Mouse (Mus musculus): Measurements from ENCODE around the gene Gm5294. TPM values are rescaled to one million over a fixed set of nuclear protein-coding genes. Genes with fewer than 3 reads are reported as not detected.
A peak's percentile ranks its signal among the peaks of the same experiment; 100 is the strongest.

Gene Gm5294
- polyA plus RNA-seq, 2 experiments, result not detected

- H3K36me3 ChIP-seq (ENCODE audit: control insufficient read depth, insufficient read depth, low read length), result no peaks in the 10 kb centered on the region
- no peak overlapping the region for H3K4me2 ChIP-seq (replicated peaks; ENCODE audit: low read depth, low read length, severe bottlenecking)
- H3K9ac ChIP-seq (ENCODE audit: low read depth, low read length, severe bottlenecking), result no peak overlapping the region
- no peaks in the 10 kb centered on the region for H3K9me3 ChIP-seq (ENCODE audit: control insufficient read depth, low read length)
- no peak overlapping the region for H3K27ac ChIP-seq (replicated peaks; ENCODE audit: low read depth, low read length)
- DNase-seq (ENCODE audit: low spot score), result no peak
- no peaks in the 10 kb centered on the region for H3K27me3 ChIP-seq (ENCODE audit: control insufficient read depth, insufficient read depth, low read length)
- 16% methylated on average over 4 of the region's 4 CpGs for WGBS
- H3K4me3 ChIP-seq (replicated peaks; ENCODE audit: low read length), result no peak overlapping the region
- no peaks in the 10 kb centered on the region for H3K4me1 ChIP-seq (ENCODE audit: control insufficient read depth, insufficient read depth, low read length)
- TF ChIP-seq POLR2A (IDR thresholded peaks at IDR 0.05; ENCODE audit: borderline replicate concordance, extremely low read depth, insufficient read depth, insufficient read length), result no peak
- no peak for ATAC-seq (ENCODE audit: low FRiP score, low read depth)
Measured at GRCm38 (mm10) chr5:138846506-138846905, 26.6 kb downstream of the Gm5294 start.

DNA sequence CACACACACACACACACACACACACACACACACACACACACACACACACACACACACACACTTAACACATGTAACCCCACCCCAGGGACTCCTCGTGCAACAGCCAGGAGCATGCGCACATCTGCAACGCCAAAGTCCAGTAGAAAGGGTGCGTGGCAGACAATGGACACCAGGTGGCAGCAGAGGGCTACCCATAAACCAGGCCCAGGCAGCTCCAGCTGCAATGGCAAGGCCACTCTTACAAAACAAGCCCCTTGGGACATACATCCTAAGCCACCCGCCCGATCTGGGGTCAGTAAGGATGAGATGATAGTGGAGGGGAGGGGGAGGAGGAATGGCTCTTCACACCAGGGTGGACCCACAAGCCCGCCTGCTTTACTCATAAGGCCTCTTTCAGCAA is 28.2 kb downstream of the Gm5294 start:
- peak; percentile 88 for DNase-seq (ENCODE audit: low spot score)
- no peaks in the 10 kb centered on the region for H3K9me3 ChIP-seq (ENCODE audit: control insufficient read depth, low read length)
- no peak overlapping the region for H3K4me2 ChIP-seq (replicated peaks; ENCODE audit: low read depth, low read length, severe bottlenecking)
- H3K4me1 ChIP-seq (ENCODE audit: control insufficient read depth, insufficient read depth, low read length), result no peaks in the 10 kb centered on the region
- no peak overlapping the region for H3K4me3 ChIP-seq (replicated peaks; ENCODE audit: low read length)
- no peaks in the 10 kb centered on the region for H3K36me3 ChIP-seq (ENCODE audit: control insufficient read depth, insufficient read depth, low read length)
- 8% methylated on average over 7 of the region's 7 CpGs for WGBS
- H3K27me3 ChIP-seq (ENCODE audit: control insufficient read depth, insufficient read depth, low read length), result no peaks in the 10 kb centered on the region
- peak; percentile 78 for ATAC-seq (ENCODE audit: low FRiP score, low read depth)
- no peak overlapping the region for H3K27ac ChIP-seq (replicated peaks; ENCODE audit: low read depth, low read length)
- TF ChIP-seq POLR2A (IDR thresholded peaks at IDR 0.05; ENCODE audit: borderline replicate concordance, extremely low read depth, insufficient read depth, insufficient read length), result no peak
- no peak overlapping the region for H3K9ac ChIP-seq (ENCODE audit: low read depth, low read length, severe bottlenecking)

DNA sequence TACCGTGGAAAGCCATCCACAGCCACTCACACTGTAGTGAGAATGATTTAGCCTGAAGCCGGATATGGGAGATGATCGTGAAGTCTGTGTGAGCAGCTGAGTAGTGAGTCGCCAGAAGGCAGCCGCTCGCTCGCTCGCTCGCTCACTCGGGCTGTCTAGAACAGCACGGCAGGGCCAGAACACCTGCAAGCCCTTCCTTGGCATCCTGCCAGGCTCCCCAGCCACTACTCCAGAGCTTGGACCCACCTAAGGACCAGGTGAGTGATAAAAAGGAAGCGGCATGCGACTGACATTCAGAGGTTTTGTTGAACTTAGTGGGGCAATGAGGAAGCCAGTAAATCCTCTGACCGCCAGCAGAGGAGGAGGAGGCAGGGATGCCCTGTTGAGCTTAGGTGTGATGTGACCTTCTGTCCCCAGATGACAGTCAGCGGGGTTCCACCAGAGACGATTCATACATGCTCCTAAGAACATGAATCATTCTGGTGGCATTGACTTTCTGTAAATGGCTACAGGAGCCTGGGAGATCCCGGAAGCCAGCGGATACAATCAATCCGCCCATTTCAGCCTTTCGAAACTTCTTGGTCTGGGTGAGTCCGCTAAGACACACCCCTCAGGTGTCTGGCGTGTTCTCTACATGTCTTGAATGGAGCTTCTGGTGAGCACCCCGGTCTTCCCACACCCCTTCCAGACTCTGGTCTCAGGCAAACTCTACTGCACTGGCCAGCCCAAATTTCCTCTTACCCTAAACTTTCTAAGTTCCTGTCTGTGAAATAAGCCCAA is 30.0 kb downstream of the Gm5294 start:
- Histone ChIP-seq H3K9me3 (ENCODE audit: control insufficient read depth, low read length) (no peaks in the 10 kb centered on the region), H3K27ac (replicated peaks; ENCODE audit: low read depth, low read length) (no peak overlapping the region), H3K4me1 (ENCODE audit: control insufficient read depth, insufficient read depth, low read length) (no peaks in the 10 kb centered on the region), H3K4me3 (replicated peaks; ENCODE audit: low read length) (no peak overlapping the region), H3K9ac (ENCODE audit: low read depth, low read length, severe bottlenecking) (no peak overlapping the region), H3K27me3 (ENCODE audit: control insufficient read depth, insufficient read depth, low read length) (no peaks in the 10 kb centered on the region), H3K4me2 (replicated peaks; ENCODE audit: low read depth, low read length, severe bottlenecking) (no peak overlapping the region), H3K36me3 (ENCODE audit: control insufficient read depth, insufficient read depth, low read length) (no peaks in the 10 kb centered on the region)
- no peak for ATAC-seq (ENCODE audit: low FRiP score, low read depth)
- TF ChIP-seq POLR2A (IDR thresholded peaks at IDR 0.05; ENCODE audit: borderline replicate concordance, extremely low read depth, insufficient read depth, insufficient read length), result no peak
- DNase-seq (ENCODE audit: low spot score), result no peak
- 57% methylated on average over 23 of the region's 23 CpGs for WGBS

DNA sequence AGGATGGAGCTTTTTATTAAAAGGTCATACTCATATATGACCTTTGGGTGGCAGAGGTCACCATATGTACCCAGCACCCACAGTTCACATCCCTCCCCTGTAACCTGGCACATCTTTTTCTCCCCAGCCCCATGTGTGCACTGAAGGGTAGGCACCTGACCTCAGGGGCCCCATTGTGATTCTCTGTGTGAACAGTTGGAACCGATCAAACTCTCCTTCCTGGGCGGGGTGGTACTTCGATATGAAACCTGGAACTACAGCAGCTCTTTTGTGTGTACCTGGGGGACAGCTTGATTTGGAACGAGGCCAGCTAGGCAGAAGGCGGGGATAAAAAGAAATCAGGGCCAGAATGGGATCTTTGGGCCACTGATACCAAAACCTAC is 30.6 kb downstream of the Gm5294 start:
- Histone ChIP-seq H3K36me3 (ENCODE audit: control insufficient read depth, insufficient read depth, low read length) (no peaks in the 10 kb centered on the region), H3K27ac (replicated peaks; ENCODE audit: low read depth, low read length) (no peak overlapping the region), H3K9me3 (ENCODE audit: control insufficient read depth, low read length) (no peaks in the 10 kb centered on the region), H3K9ac (ENCODE audit: low read depth, low read length, severe bottlenecking) (no peak overlapping the region), H3K27me3 (ENCODE audit: control insufficient read depth, insufficient read depth, low read length) (no peaks in the 10 kb centered on the region), H3K4me2 (replicated peaks; ENCODE audit: low read depth, low read length, severe bottlenecking) (no peak overlapping the region), H3K4me3 (replicated peaks; ENCODE audit: low read length) (no peak overlapping the region), H3K4me1 (ENCODE audit: control insufficient read depth, insufficient read depth, low read length) (no peaks in the 10 kb centered on the region)
- WGBS, result 69% methylated on average over 5 of the region's 5 CpGs
- DNase-seq (ENCODE audit: low spot score) (no peak), ATAC-seq (ENCODE audit: low FRiP score, low read depth) (no peak)
- TF ChIP-seq POLR2A (IDR thresholded peaks at IDR 0.05; ENCODE audit: borderline replicate concordance, extremely low read depth, insufficient read depth, insufficient read length), result no peak

DNA sequence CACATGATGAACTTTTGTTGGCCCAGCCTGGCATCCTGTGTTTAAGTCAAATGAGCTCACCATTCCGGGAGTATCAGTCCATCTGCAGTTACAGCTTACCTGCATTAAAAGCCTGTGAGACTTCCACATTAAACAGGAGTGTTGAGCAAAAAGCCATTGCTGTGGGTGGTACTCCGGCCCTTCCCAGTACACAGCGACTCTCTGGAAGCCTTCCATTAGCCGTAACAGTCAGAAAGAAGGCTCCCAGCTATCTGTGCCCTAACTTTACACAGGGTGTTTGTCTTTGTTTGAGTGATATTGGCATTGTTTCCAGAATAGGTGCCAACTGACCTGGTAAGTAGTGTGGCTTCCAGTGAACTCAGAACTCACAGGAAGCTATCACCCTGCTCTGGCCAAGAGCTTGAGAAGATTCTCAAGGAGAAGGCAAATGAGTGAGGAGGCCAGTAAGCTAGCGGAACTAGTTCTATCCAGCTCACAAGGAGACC is 31.5 kb downstream of the Gm5294 start:
- no peak overlapping the region for H3K27ac ChIP-seq (replicated peaks; ENCODE audit: low read depth, low read length)
- no peaks in the 10 kb centered on the region for H3K4me1 ChIP-seq (ENCODE audit: control insufficient read depth, insufficient read depth, low read length)
- no peak overlapping the region for H3K9ac ChIP-seq (ENCODE audit: low read depth, low read length, severe bottlenecking)
- H3K36me3 ChIP-seq (ENCODE audit: control insufficient read depth, insufficient read depth, low read length), result no peaks in the 10 kb centered on the region
- no peak overlapping the region for H3K4me3 ChIP-seq (replicated peaks; ENCODE audit: low read length)
- DNase-seq (ENCODE audit: low spot score) (no peak), ATAC-seq (ENCODE audit: low FRiP score, low read depth) (no peak)
- WGBS, result 83% methylated on average over 5 of the region's 5 CpGs
- no peaks in the 10 kb centered on the region for H3K27me3 ChIP-seq (ENCODE audit: control insufficient read depth, insufficient read depth, low read length)
- no peak for TF ChIP-seq POLR2A (IDR thresholded peaks at IDR 0.05; ENCODE audit: borderline replicate concordance, extremely low read depth, insufficient read depth, insufficient read length)
- no peaks in the 10 kb centered on the region for H3K9me3 ChIP-seq (ENCODE audit: control insufficient read depth, low read length)
- no peak overlapping the region for H3K4me2 ChIP-seq (replicated peaks; ENCODE audit: low read depth, low read length, severe bottlenecking)
